Mouse (Mus musculus): ENCODE measurements around the gene Olfr320. TPM values are rescaled to one million over a fixed set of nuclear protein-coding genes. Genes with fewer than 3 reads are reported as not detected.
"Not testable (repeated sequence)": the region's sequence is repeated elsewhere in the genome, so short reads cannot be mapped to it uniquely, and the experiment has no call there.

The Olfr320 gene
- polyA plus RNA-seq, 1 experiment from 2014 or later = not detected

- Histone ChIP-seq H3K36me3 (ENCODE audit: control insufficient read depth, insufficient read depth) (no peaks in the 10 kb centered on the region), H3K9ac (ENCODE audit: low read depth, low read length) (no peak within 1 kb of the TSS), H3K4me2 (replicated peaks; ENCODE audit: low read depth) (no peak within 1 kb of the TSS), H3K27ac (ENCODE audit: low read depth, low read length) (no peak within 1 kb of the TSS), H3K4me1 (replicated peaks; ENCODE audit: control insufficient read depth, insufficient read depth, low read length) (no peaks in the 10 kb centered on the region), H3K4me3 (ENCODE audit: low read depth, low read length) (no peak within 1 kb of the TSS), H3K27me3 (replicated peaks; ENCODE audit: control insufficient read depth, insufficient read depth, low read length) (no peaks in the 10 kb centered on the region), H3K9me3 (ENCODE audit: control insufficient read depth) (no peaks in the 10 kb centered on the region)
- WGBS = 78% methylated on average over 3 of the region's 3 CpGs
- TF ChIP-seq CTCF (IDR thresholded peaks at IDR 0.05; ENCODE audit: low read depth) = no peak
- no peak for ATAC-seq
Observed at GRCm38 (mm10) chr11:58698862-58699261, 18.0 kb downstream of the Olfr320 start, which contains the start of gene Olfr319. TSS of gene Olfr319 (plus strand) at chr11:58699162.

- H3K27ac ChIP-seq (ENCODE audit: low read depth, low read length) = no peak overlapping the region
- H3K27me3 ChIP-seq (replicated peaks; ENCODE audit: control insufficient read depth, insufficient read depth, low read length) = no peaks in the 10 kb centered on the region
- H3K4me1 ChIP-seq (replicated peaks; ENCODE audit: control insufficient read depth, insufficient read depth, low read length) = no peaks in the 10 kb centered on the region
- no peak overlapping the region for H3K4me3 ChIP-seq (ENCODE audit: low read depth, low read length)
- no peak overlapping the region for H3K9ac ChIP-seq (ENCODE audit: low read depth, low read length)
- 79% methylated on average over 11 of the region's 11 CpGs for WGBS
- H3K9me3 ChIP-seq (ENCODE audit: control insufficient read depth) = no peaks in the 10 kb centered on the region
- no peaks in the 10 kb centered on the region for H3K36me3 ChIP-seq (ENCODE audit: control insufficient read depth, insufficient read depth)
- no peak for TF ChIP-seq CTCF (IDR thresholded peaks at IDR 0.05; ENCODE audit: low read depth)
- H3K4me2 ChIP-seq (replicated peaks; ENCODE audit: low read depth) = no peak overlapping the region
- ATAC-seq = no peak
Observed at GRCm38 (mm10) chr11:58709086-58709485, 28.2 kb downstream of the Olfr320 start.

- not testable (repeated sequence) for H3K27ac ChIP-seq (ENCODE audit: low read depth, low read length); H3K4me2 ChIP-seq (replicated peaks; ENCODE audit: low read depth); H3K27me3 ChIP-seq (replicated peaks; ENCODE audit: control insufficient read depth, insufficient read depth, low read length); H3K4me3 ChIP-seq (ENCODE audit: low read depth, low read length); ATAC-seq; H3K9ac ChIP-seq (ENCODE audit: low read depth, low read length); H3K4me1 ChIP-seq (replicated peaks; ENCODE audit: control insufficient read depth, insufficient read depth, low read length); H3K36me3 ChIP-seq (ENCODE audit: control insufficient read depth, insufficient read depth); H3K9me3 ChIP-seq (ENCODE audit: control insufficient read depth)
- WGBS = 89% methylated on average over 6 of the region's 7 CpGs
Observed at GRCm38 (mm10) chr11:58717723-58718122, 36.8 kb downstream of the Olfr320 start.

GRCm38 (mm10) chr11:58719701-58720100, 38.8 kb downstream of the Olfr320 start:
- Histone ChIP-seq H3K4me2 (replicated peaks; ENCODE audit: low read depth) (no peak overlapping the region), H3K9ac (ENCODE audit: low read depth, low read length) (no peak overlapping the region), H3K27me3 (replicated peaks; ENCODE audit: control insufficient read depth, insufficient read depth, low read length) (no peaks in the 10 kb centered on the region), H3K36me3 (ENCODE audit: control insufficient read depth, insufficient read depth) (no peaks in the 10 kb centered on the region), H3K4me3 (ENCODE audit: low read depth, low read length) (no peak overlapping the region), H3K4me1 (replicated peaks; ENCODE audit: control insufficient read depth, insufficient read depth, low read length) (no peaks in the 10 kb centered on the region), H3K27ac (ENCODE audit: low read depth, low read length) (no peak overlapping the region), H3K9me3 (ENCODE audit: control insufficient read depth) (no peaks in the 10 kb centered on the region)
- no peak for ATAC-seq
- 88% methylated on average over 4 of the region's 4 CpGs for WGBS
- TF ChIP-seq CTCF (IDR thresholded peaks at IDR 0.05; ENCODE audit: low read depth) = no peak

- TF ChIP-seq CTCF (IDR thresholded peaks at IDR 0.05; ENCODE audit: low read depth) = no peak
- Histone ChIP-seq H3K4me3 (ENCODE audit: low read depth, low read length) (no peak within 1 kb of the TSS), H3K4me1 (replicated peaks; ENCODE audit: control insufficient read depth, insufficient read depth, low read length) (no peaks in the 10 kb centered on the region), H3K27me3 (replicated peaks; ENCODE audit: control insufficient read depth, insufficient read depth, low read length) (no peaks in the 10 kb centered on the region), H3K9ac (ENCODE audit: low read depth, low read length) (no peak within 1 kb of the TSS), H3K4me2 (replicated peaks; ENCODE audit: low read depth) (no peak within 1 kb of the TSS), H3K27ac (ENCODE audit: low read depth, low read length) (no peak within 1 kb of the TSS), H3K36me3 (ENCODE audit: control insufficient read depth, insufficient read depth) (no peaks in the 10 kb centered on the region), H3K9me3 (ENCODE audit: control insufficient read depth) (no peaks in the 10 kb centered on the region)
- no peak for ATAC-seq
Observed at GRCm38 (mm10) chr11:58723914-58724313, 43.0 kb downstream of the Olfr320 start, which contains the start of gene Olfr318. TSS of gene Olfr318 (minus strand) at chr11:58724014.

- not testable (repeated sequence) for H3K27ac ChIP-seq (ENCODE audit: low read depth, low read length); H3K4me1 ChIP-seq (replicated peaks; ENCODE audit: control insufficient read depth, insufficient read depth, low read length); H3K36me3 ChIP-seq (ENCODE audit: control insufficient read depth, insufficient read depth); ATAC-seq; H3K4me2 ChIP-seq (replicated peaks; ENCODE audit: low read depth); H3K9ac ChIP-seq (ENCODE audit: low read depth, low read length); H3K4me3 ChIP-seq (ENCODE audit: low read depth, low read length); H3K9me3 ChIP-seq (ENCODE audit: control insufficient read depth); H3K27me3 ChIP-seq (replicated peaks; ENCODE audit: control insufficient read depth, insufficient read depth, low read length)
- 75% methylated on average over 5 of the region's 6 CpGs for WGBS
Observed at GRCm38 (mm10) chr11:58727896-58728650, 47.2 kb downstream of the Olfr320 start.

Measured in intestine, postnatal 0 days (tissue).